Mouse (Mus musculus) G1E-ER4 (cell line): ENCODE data around the gene Nfya. TPM values are rescaled to one million over a fixed set of nuclear protein-coding genes. Genes with fewer than 3 reads are reported as not detected.

Source experiments
- GATA1 ChIP-seq: IDR thresholded peaks from one replicate; pipeline ENCODE4 v1.8.0; 2012; ENCODE audit warnings: low read length, inconsistent platforms
- polyA plus RNA-seq: library from polyadenylated mRNA; stranded (reverse); fragments of >175 nt; gene quantifications from 2 replicates; pipeline ENCODE4 v1.2.3, GENCODE M21; 2012

Nfya gene
- polyA plus RNA-seq, 1 experiment = 46.5 TPM

- TF ChIP-seq GATA1 = no peak
Observed at GRCm38 (mm10) chr17:48416425-48417195, 6.9 kb upstream of the Nfya start.

- no peak for TF ChIP-seq GATA1
Observed at GRCm38 (mm10) chr17:48416011-48416410, 6.3 kb upstream of the Nfya start.

GRCm38 (mm10) chr17:48411241-48411640 lies 1.5 kb upstream of the Nfya start:
- TF ChIP-seq GATA1 = no peak

- no peak for TF ChIP-seq GATA1
Observed at GRCm38 (mm10) chr17:48410299-48410785, 636 bp upstream of the Nfya start.

- TF ChIP-seq GATA1 = no peak
Observed at GRCm38 (mm10) chr17:48408526-48409291, 997 bp downstream of the Nfya start.

- TF ChIP-seq GATA1 = no peak
Observed at GRCm38 (mm10) chr17:48407910-48408525, 1.7 kb downstream of the Nfya start.

GRCm38 (mm10) chr17:48407154-48407553 lies 2.6 kb downstream of the Nfya start:
- TF ChIP-seq GATA1 = no peak

GRCm38 (mm10) chr17:48404706-48405105 lies 5.0 kb downstream of the Nfya start:
- no peak for TF ChIP-seq GATA1

- no peak for TF ChIP-seq GATA1
Observed at GRCm38 (mm10) chr17:48403848-48404247, 5.9 kb downstream of the Nfya start.

- TF ChIP-seq GATA1 = no peak
Observed at GRCm38 (mm10) chr17:48402751-48403150, 7.0 kb downstream of the Nfya start.

GRCm38 (mm10) chr17:48401710-48402109 lies 8.0 kb downstream of the Nfya start:
- TF ChIP-seq GATA1 = no peak

- no peak for TF ChIP-seq GATA1
Observed at GRCm38 (mm10) chr17:48392616-48393015, 17.1 kb downstream of the Nfya start.

- TF ChIP-seq GATA1 = no peak
Observed at GRCm38 (mm10) chr17:48391446-48391845, 18.3 kb downstream of the Nfya start.

GRCm38 (mm10) chr17:48389442-48389841 lies 20.3 kb downstream of the Nfya start:
- TF ChIP-seq GATA1 = no peak

GRCm38 (mm10) chr17:48388666-48389065 lies 21.0 kb downstream of the Nfya start:
- TF ChIP-seq GATA1 = no peak
